Mouse (Mus musculus): Measurements from ENCODE around the gene Eif3g. TPM values are rescaled to one million over a fixed set of nuclear protein-coding genes. Genes with fewer than 3 reads are reported as not detected.

The Eif3g gene
- total and polyA plus RNA-seq, 3 experiments = 211 to 392 (median 293) TPM

DNA sequence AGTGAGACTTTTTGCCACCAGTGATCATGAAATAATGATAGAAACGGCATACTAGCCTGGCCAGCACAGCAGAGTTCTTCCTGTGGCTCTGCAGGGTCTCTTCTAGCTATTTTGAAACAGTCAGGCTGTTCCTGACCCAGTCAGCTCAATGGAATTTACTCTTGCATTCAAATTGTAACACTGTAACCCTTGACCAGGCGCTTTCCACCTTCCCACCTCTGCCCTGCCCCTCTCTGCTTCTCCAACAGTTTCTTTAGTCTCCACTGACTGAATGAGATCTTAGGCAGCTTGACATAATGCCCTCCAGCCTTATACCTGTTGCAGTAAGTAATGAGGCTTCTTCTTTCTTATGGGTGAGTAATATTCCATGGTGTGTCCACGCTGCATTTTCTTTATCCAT lies 31.5 kb downstream of the Eif3g start:
- H3K9ac ChIP-seq (ENCODE audit: insufficient read depth, low read depth) = no peak overlapping the region
- dilution Hi-C loops (cut with MboI; ENCODE audit: extremely low pct_ligation_motif_present, extremely low pct_unique_long_range_greater_than_20kb, low sequenced_read_pairs) = no loop called here
- no peak overlapping the region for H3K4me2 ChIP-seq (ENCODE audit: insufficient read depth, low read depth, poor library complexity, severe bottlenecking)
- in situ Hi-C loops (cut with MboI; ENCODE audit: low pct_ligation_motif_present, low pct_unique_long_range_greater_than_20kb, low sequenced_read_pairs) = no loop called here
- no peak overlapping the region for H3K27ac ChIP-seq (ENCODE audit: insufficient read depth, low read depth)
- peaks cover 61% of the 10 kb centered on the region for H3K27me3 ChIP-seq (replicated peaks)
- H3K9me3 ChIP-seq (replicated peaks; ENCODE audit: low read length) = no peaks in the 10 kb centered on the region
- H3K36me3 ChIP-seq (replicated peaks in 1 of 2; ENCODE audit: control insufficient read depth in 1 of 2, insufficient read depth in 1 of 2, low read length in 1 of 2) = peaks cover 15% of the 10 kb centered on the region in 2 experiments
- H3K4me1 ChIP-seq (ENCODE audit: control insufficient read depth in 1 of 2, insufficient read depth in 2 of 2) = peaks cover 0 to 12% of the 10 kb centered on the region in 2 experiments; a peak in 2 of 4 replicates
- DNase-seq (ENCODE audit: extremely low read depth) = no peak
- no peaks in the 10 kb centered on the region for H3K79me2 ChIP-seq (replicated peaks; ENCODE audit: control insufficient read depth, extremely low read depth, insufficient read depth, poor library complexity, severe bottlenecking)
- TF ChIP-seq TCF12 (IDR thresholded peaks at IDR 0.05; ENCODE audit: low read depth, low read length) = no peak
- TF ChIP-seq SIN3A (IDR thresholded peaks at IDR 0.05; ENCODE audit: low read length) = no peak
- no peak for TF ChIP-seq EP300 (IDR thresholded peaks at IDR 0.05; ENCODE audit: low read length)
- no peak for TF ChIP-seq MAX (IDR thresholded peaks at IDR 0.05; ENCODE audit: low read length)
- no peak for TF ChIP-seq JUND (conservative IDR thresholded peaks at IDR 0.05; ENCODE audit: low read depth, low read length)
- TF ChIP-seq POLR2AphosphoS2 (IDR thresholded peaks at IDR 0.05; ENCODE audit: low read depth, low read length) = no peak
- TF ChIP-seq TBP (conservative IDR thresholded peaks at IDR 0.05; ENCODE audit: low read depth, low read length) = no peak
- TF ChIP-seq CHD1 (IDR thresholded peaks at IDR 0.05; ENCODE audit: low read depth, low read length) = no peak
- no peak for TF ChIP-seq ELF1 (IDR thresholded peaks at IDR 0.05; ENCODE audit: low read depth, low read length)
- no peak for TF ChIP-seq PAX5 (IDR thresholded peaks at IDR 0.05; ENCODE audit: low read length)
- TF ChIP-seq SMC3 (IDR thresholded peaks at IDR 0.05; ENCODE audit: low read depth, low read length) = no peak
- H3K4me3 ChIP-seq (replicated peaks in 1 of 3; ENCODE audit: low read depth in 2 of 3, low read length in 2 of 3, poor library complexity in 1 of 3) = no peak overlapping the region

DNA sequence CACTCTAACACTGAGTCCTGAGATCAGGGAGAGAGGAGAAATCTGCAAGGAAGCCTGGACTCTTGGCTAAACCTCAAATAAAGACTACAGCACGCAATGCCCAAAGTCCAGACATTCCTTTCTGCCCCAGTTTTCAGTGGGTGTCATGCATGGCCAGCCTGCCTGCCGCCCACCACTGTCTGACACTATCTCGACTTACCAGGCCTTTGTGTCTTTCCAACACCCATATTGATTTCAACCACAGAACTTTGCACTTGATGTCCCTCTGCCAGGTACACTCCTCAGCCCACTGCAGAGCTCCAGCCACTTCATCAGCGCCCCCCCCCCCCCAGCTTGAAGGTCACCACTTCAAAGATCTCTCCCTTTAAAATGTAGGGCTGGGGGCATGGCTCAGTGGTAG lies 36.2 kb downstream of the Eif3g start:
- no peaks in the 10 kb centered on the region for H3K36me3 ChIP-seq (replicated peaks in 1 of 2; ENCODE audit: control insufficient read depth in 1 of 2, insufficient read depth in 1 of 2, low read length in 1 of 2)
- H3K27ac ChIP-seq (ENCODE audit: insufficient read depth, low read depth) = no peak overlapping the region
- H3K9me3 ChIP-seq (replicated peaks; ENCODE audit: low read length) = no peaks in the 10 kb centered on the region
- in situ Hi-C loops (cut with MboI; ENCODE audit: low pct_ligation_motif_present, low pct_unique_long_range_greater_than_20kb, low sequenced_read_pairs) = no loop called here
- no peak overlapping the region for H3K9ac ChIP-seq (ENCODE audit: insufficient read depth, low read depth)
- H3K79me2 ChIP-seq (replicated peaks; ENCODE audit: control insufficient read depth, extremely low read depth, insufficient read depth, poor library complexity, severe bottlenecking) = no peaks in the 10 kb centered on the region
- H3K4me3 ChIP-seq (replicated peaks in 1 of 3; ENCODE audit: low read depth in 2 of 3, low read length in 2 of 3, poor library complexity in 1 of 3) = no peak overlapping the region
- peaks cover 58% of the 10 kb centered on the region for H3K27me3 ChIP-seq (replicated peaks)
- dilution Hi-C loops (cut with MboI; ENCODE audit: extremely low pct_ligation_motif_present, extremely low pct_unique_long_range_greater_than_20kb, low sequenced_read_pairs) = no loop called here
- no peak for DNase-seq (ENCODE audit: extremely low read depth)
- H3K4me1 ChIP-seq (ENCODE audit: control insufficient read depth in 1 of 2, insufficient read depth in 2 of 2) = peaks cover 5 to 7% of the 10 kb centered on the region in 2 experiments; a peak in 2 of 4 replicates
- no peak for TF ChIP-seq EP300 (IDR thresholded peaks at IDR 0.05; ENCODE audit: low read length)
- TF ChIP-seq ZNF384 (IDR thresholded peaks at IDR 0.05; ENCODE audit: low read depth, low read length) = no peak
- no peak for TF ChIP-seq RAD21 (IDR thresholded peaks at IDR 0.05; ENCODE audit: low read depth, low read length)
- TF ChIP-seq MXI1 (IDR thresholded peaks at IDR 0.05; ENCODE audit: low read depth, low read length) = no peak
- no peak for TF ChIP-seq PAX5 (IDR thresholded peaks at IDR 0.05; ENCODE audit: low read length)
- TF ChIP-seq USF1 (IDR thresholded peaks at IDR 0.05; ENCODE audit: low read depth, low read length) = no peak
- no peak overlapping the region for H3K4me2 ChIP-seq (ENCODE audit: insufficient read depth, low read depth, poor library complexity, severe bottlenecking)

DNA sequence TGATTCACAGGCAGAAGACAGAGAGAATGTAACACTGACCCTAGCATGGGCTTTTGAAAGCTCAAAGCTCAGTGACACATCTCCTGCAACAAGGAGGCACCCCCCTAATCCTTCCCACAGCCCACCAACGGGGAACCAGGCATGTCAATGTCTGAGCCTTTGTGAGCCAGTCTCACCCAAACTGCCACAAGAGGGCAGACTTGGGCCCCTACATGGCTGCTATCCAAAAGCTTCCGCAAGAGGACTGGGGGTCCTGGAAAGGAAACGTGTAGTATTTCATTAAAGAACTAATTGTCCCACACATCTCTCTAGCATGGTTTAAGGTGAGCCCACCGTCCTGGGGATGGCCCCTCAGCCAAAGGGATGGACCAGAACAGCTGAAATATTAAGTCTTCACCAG lies 36.6 kb downstream of the Eif3g start:
- H3K9ac ChIP-seq (ENCODE audit: insufficient read depth, low read depth) = 0 out of 2 replicates have a peak overlapping the region, but pooled peaks have one; percentile 14
- H3K27me3 ChIP-seq (replicated peaks) = peaks cover 54% of the 10 kb centered on the region
- in situ Hi-C loops (cut with MboI; ENCODE audit: low pct_ligation_motif_present, low pct_unique_long_range_greater_than_20kb, low sequenced_read_pairs) (no loop called here), dilution Hi-C loops (cut with MboI; ENCODE audit: extremely low pct_ligation_motif_present, extremely low pct_unique_long_range_greater_than_20kb, low sequenced_read_pairs) (no loop called here)
- peak overlapping the region in 1 of 3 experiments; percentile 36 for H3K4me3 ChIP-seq (replicated peaks in 1 of 3; ENCODE audit: low read depth in 2 of 3, low read length in 2 of 3, poor library complexity in 1 of 3)
- H3K36me3 ChIP-seq (replicated peaks in 1 of 2; ENCODE audit: control insufficient read depth in 1 of 2, insufficient read depth in 1 of 2, low read length in 1 of 2) = no peaks in the 10 kb centered on the region
- no peak for TF ChIP-seq MAFK (IDR thresholded peaks at IDR 0.05; ENCODE audit: insufficient replicate concordance, low read length)
- TF ChIP-seq MYC (IDR thresholded peaks at IDR 0.05; ENCODE audit: low read depth, low read length) = no peak
- peak; percentile 48; the same call in 1 of the 2 replicates for TF ChIP-seq POLR2A (IDR thresholded peaks at IDR 0.05; ENCODE audit: low read depth, low read length)
- peak; percentile 34; the same call in 1 of the 2 replicates for TF ChIP-seq ELF1 (IDR thresholded peaks at IDR 0.05; ENCODE audit: low read depth, low read length)
- no peak for TF ChIP-seq IRF4 (IDR thresholded peaks at IDR 0.05; ENCODE audit: low read depth, low read length)
- TF ChIP-seq NRF1 (IDR thresholded peaks at IDR 0.05; ENCODE audit: low read depth, low read length) = peak; percentile 31; the same call in 1 of the 2 replicates
- no peak for TF ChIP-seq POLR2AphosphoS2 (IDR thresholded peaks at IDR 0.05; ENCODE audit: low read depth, low read length)
- TF ChIP-seq SMC3 (IDR thresholded peaks at IDR 0.05; ENCODE audit: low read depth, low read length) = peak; percentile 58
- peak; percentile 56; the same call in 1 of the 2 replicates for TF ChIP-seq TCF12 (IDR thresholded peaks at IDR 0.05; ENCODE audit: low read depth, low read length)
- no peak for TF ChIP-seq MEF2A (IDR thresholded peaks at IDR 0.05; ENCODE audit: borderline replicate concordance, low read depth, low read length)
- peak; percentile 63 to 83 for TF ChIP-seq CTCF (conservative IDR thresholded peaks at IDR 0.05 in 1 of 2, IDR thresholded peaks at IDR 0.05 in 1 of 2; ENCODE audit: low read depth in 2 of 2, low read length in 2 of 2)
- peak; percentile 52 for TF ChIP-seq RAD21 (IDR thresholded peaks at IDR 0.05; ENCODE audit: low read depth, low read length)
- H3K27ac ChIP-seq (ENCODE audit: insufficient read depth, low read depth) = peak overlapping the region; percentile 80
- DNase-seq (ENCODE audit: extremely low read depth) = peak; percentile 53
- peaks cover 5 to 7% of the 10 kb centered on the region in 2 experiments; a peak in 2 of 4 replicates for H3K4me1 ChIP-seq (ENCODE audit: control insufficient read depth in 1 of 2, insufficient read depth in 2 of 2)
- H3K4me2 ChIP-seq (ENCODE audit: insufficient read depth, low read depth, poor library complexity, severe bottlenecking) = peak overlapping the region; percentile 63
- H3K9me3 ChIP-seq (replicated peaks; ENCODE audit: low read length) = no peaks in the 10 kb centered on the region
- H3K79me2 ChIP-seq (replicated peaks; ENCODE audit: control insufficient read depth, extremely low read depth, insufficient read depth, poor library complexity, severe bottlenecking) = no peaks in the 10 kb centered on the region
